In the genomic region with DNA sequence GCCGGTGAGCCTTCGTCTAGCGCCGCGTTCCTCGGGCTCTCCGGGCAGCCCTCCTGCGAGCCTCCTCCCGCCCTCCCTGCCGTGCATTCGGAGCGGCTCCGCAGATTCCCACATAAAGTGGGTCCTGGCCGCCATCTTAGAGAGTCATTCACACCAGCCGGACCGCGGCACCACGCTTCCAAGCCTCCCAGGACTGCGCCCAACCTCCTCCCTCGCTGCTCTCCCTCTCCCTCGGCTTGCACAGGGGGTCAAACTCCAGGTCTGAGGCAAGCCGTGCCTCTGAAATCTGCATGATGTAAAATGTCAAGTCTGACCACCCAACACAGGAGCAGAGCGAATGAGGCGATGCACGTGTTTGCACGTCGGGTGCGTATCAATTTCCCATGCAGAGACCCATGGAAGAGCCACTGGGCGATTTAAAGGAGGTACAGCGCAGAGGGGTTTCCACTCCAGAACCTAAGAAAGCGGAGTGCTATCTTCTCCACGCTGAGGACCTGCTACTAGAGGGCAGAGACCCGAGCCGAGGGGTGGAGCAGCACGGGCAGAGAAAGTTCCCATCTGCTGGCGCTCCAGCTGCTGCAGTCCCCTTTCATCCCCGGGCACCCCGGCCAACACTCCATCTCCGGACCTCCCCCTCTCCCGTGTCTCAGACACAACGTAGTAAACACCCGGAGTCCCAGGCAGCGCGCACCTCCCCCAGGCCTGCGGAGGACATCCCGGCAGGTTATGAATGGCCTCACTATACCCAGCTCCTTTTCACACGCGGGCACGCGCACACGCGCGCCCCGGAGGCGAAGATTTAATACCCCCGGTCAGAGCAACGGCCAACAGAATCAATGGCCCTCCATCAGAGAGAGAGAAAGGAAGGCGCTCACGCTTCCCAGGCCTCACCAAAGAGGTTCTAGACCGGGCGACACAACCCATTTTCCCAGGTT, we compare ENCODE assay signal across 8 mouse cellular contexts. TPM values are rescaled to one million over a fixed set of nuclear protein-coding genes. Genes with fewer than 3 reads are reported as not detected.
DNase-seq lines count a peak whose midpoint lies in the region; ATAC-seq and TF ChIP-seq lines count a peak whose summit lies in the region.

No protein-coding gene starts in this region.

- no peaks in the 10 kb centered on the region for H3K27me3 ChIP-seq in hindbrain, postnatal 0 days (ENCODE audit: insufficient read depth, low read length)

- peak overlapping the region; percentile 89 for H3K4me2 ChIP-seq in hindbrain, postnatal 0 days (ENCODE audit: low read depth, low read length)

- peak overlapping the region; percentile 90 for H3K4me3 ChIP-seq in hindbrain, postnatal 0 days (ENCODE audit: low read length)

- peak overlapping the region; percentile 95 for H3K9ac ChIP-seq in hindbrain, postnatal 0 days (replicated peaks; ENCODE audit: low read length)

- no peak for TF ChIP-seq CTCF in hindbrain, postnatal 0 days (IDR thresholded peaks at IDR 0.05; ENCODE audit: low read depth)

- peak; percentile 85 for DNase-seq in adrenal gland, adult 2 months
- DNase-seq in cerebellum, postnatal 36 days, result peak; percentile 62 to 64
- peak; percentile 61 to 65 for DNase-seq in frontal cortex, postnatal 36 days (ENCODE audit: low spot score in 2 of 2)
- peak; percentile 87 for DNase-seq in hindbrain, postnatal 0 days (ENCODE audit: low spot score)
- peak; percentile 72 to 87 for DNase-seq in left cerebral cortex, postnatal 10 days (ENCODE audit: extremely low spot score in 1 of 2, low spot score in 2 of 2)
- DNase-seq in right cerebral cortex, postnatal 4 days, result peak; percentile 76

- no peaks in the 10 kb centered on the region for H3K9me3 ChIP-seq in hindbrain, postnatal 0 days (ENCODE audit: low read length)

- intact Hi-C loops in left cerebral cortex, postnatal 10 days (cut with DNase I), result loop anchor here (5.0 kb wide), 1 partner anchor 34 kb away; no protein-coding TSS in a partner anchor

- WGBS in hindbrain, postnatal 0 days, result under 1% methylated on average over 61 of the region's 61 CpGs

- peak; percentile 70 for ATAC-seq in hindbrain, postnatal 0 days
- peak; percentile 18 for ATAC-seq in megakaryocyte progenitor cell, adult 5-6 weeks (replicated peaks; ENCODE audit: poor library complexity)
- ATAC-seq in inflammation-experienced regulatory T-cells, adult 6 months, result no peak

- peaks cover 11% of the 10 kb centered on the region for H3K4me1 ChIP-seq in hindbrain, postnatal 0 days (ENCODE audit: insufficient read depth, low read length)

- peak overlapping the region; percentile 99 for H3K27ac ChIP-seq in hindbrain, postnatal 0 days

- no peaks in the 10 kb centered on the region for H3K36me3 ChIP-seq in hindbrain, postnatal 0 days (ENCODE audit: insufficient read depth, low read length)

RNA-seq across cellular contexts. Expression of a gene that starts 1.8 kb away (rescaled TPM):
- total RNA-seq in adrenal gland, adult 2 months (2021), result 10 to 100 TPM; 37.8 to 55.3 TPM
- 63.9 and 76.4 TPM in 2 replicates for polyA plus RNA-seq in adrenal gland, adult 2 months (2012; rRNA removed)
- 16.9 and 17.4 TPM in 2 replicates for total RNA-seq in hindbrain, postnatal 0 days (2014; rRNA removed)
- polyA plus RNA-seq in hindbrain, postnatal 0 days (2015; fragmentation: Nextera tagmentation; extraction: Ambion mirVana), result 11.0 and 13.0 TPM in 2 replicates
- total RNA-seq in left cerebral cortex, postnatal 10 days (2021), result 10 to 100 TPM; 56.8 to 59.9 TPM
- 28.4 and 35.6 TPM in 2 replicates for total RNA-seq in megakaryocyte progenitor cell, adult 5-6 weeks (2015)
- 22.8 and 29.0 TPM in 2 replicates for total RNA-seq in megakaryocyte progenitor cell, adult 5-6 weeks (2017)
- polyA plus RNA-seq in inflammation-experienced regulatory T-cells, adult 6 months (2017; shearing (Covaris generic)), result 10 to 100 TPM in 2 of 3 experiments, 1 to 10 TPM in 1; 8.6 to 17.1 (median 14.3) TPM
